In genomic region chr7:39659597-39659996, GRCm38 (mm10) we compare ENCODE assay signal across 11 mouse cellular contexts.
A peak's percentile ranks its signal among the peaks of the same experiment; 100 is the strongest.
DNase-seq lines count a peak whose midpoint lies in the region; ATAC-seq and TF ChIP-seq lines count a peak whose summit lies in the region.
"Had no signal": no experiment of that assay in that cellular context is flagged by ENCODE, and none has a peak within 500 bp of the region (broad histone marks: within the 10 kb centered on the region; RNA-seq: fewer than 3 reads in every experiment).

No protein-coding gene starts in this region.

- no peaks in the 10 kb centered on the region for H3K79me2 ChIP-seq in C2C12 (ENCODE audit: control insufficient read depth, insufficient read depth)

- H3K4me2 ChIP-seq in lung, embryonic 15.5 days, result 0 out of 2 replicates have a peak overlapping the region, but pooled peaks have one; percentile 12
- H3K4me2 ChIP-seq: midbrain, embryonic 13.5 days had no signal

- H3ac ChIP-seq in C2C12 (ENCODE audit: control insufficient read depth, insufficient read length, low read depth), result no peak overlapping the region

- H3K36me3 ChIP-seq in C2C12 (ENCODE audit: control insufficient read depth, insufficient read depth), result no peaks in the 10 kb centered on the region
- H3K36me3 ChIP-seq in lung, embryonic 15.5 days, result no peaks in the 10 kb centered on the region
- H3K36me3 ChIP-seq: midbrain, embryonic 13.5 days had no signal

- no peaks in the 10 kb centered on the region for H3K79me3 ChIP-seq in C2C12 (ENCODE audit: low read depth)

- intact Hi-C loops in heart, postnatal 25 days (cut with DNase I), result no loop called here

- peak; percentile 47 to 62 for DNase-seq in heart, adult 18-20 months
- DNase-seq in heart, postnatal 25 days (ENCODE audit: low spot score), result no peak
- DNase-seq in heart, adult 8-10 months (ENCODE audit: low spot score), result peak; percentile 7
- no peak for DNase-seq in MN1 (ENCODE audit: low spot score)
- no peak for DNase-seq in thymus, postnatal 0 days (ENCODE audit: low spot score)
- no peak for DNase-seq in retina, embryonic 14.5 days (ENCODE audit: low spot score)
- DNase-seq: cerebellum, postnatal 14 days had no signal

- ATAC-seq in lung, embryonic 15.5 days (ENCODE audit: borderline replicate concordance, extremely low read depth, low FRiP score, low TSS enrichment), result peak; percentile 53; the same call in 1 of the 2 replicates
- ATAC-seq: hindbrain, postnatal 0 days; midbrain, embryonic 13.5 days had no signal

- H3K4me1 ChIP-seq in lung, embryonic 15.5 days, result peaks cover 11% of the 10 kb centered on the region

- 13% methylated on average over 5 of the region's 5 CpGs for WGBS in lung, embryonic 15.5 days

- no peaks in the 10 kb centered on the region for H3K27me3 ChIP-seq in C2C12 (ENCODE audit: control insufficient read depth, insufficient read depth, insufficient read length)
- no peaks in the 10 kb centered on the region for H3K27me3 ChIP-seq in lung, embryonic 15.5 days
- H3K27me3 ChIP-seq: midbrain, embryonic 13.5 days had no signal

- no peak overlapping the region for H3K4me3 ChIP-seq in C2C12 (ENCODE audit: insufficient read depth, poor library complexity, severe bottlenecking)
- H3K4me3 ChIP-seq in lung, embryonic 15.5 days, result no peak overlapping the region
- H3K4me3 ChIP-seq: midbrain, embryonic 13.5 days had no signal

- H3K9ac ChIP-seq in lung, embryonic 15.5 days, result no peak overlapping the region
- H3K9ac ChIP-seq: midbrain, embryonic 13.5 days had no signal

- TF ChIP-seq CTCF in C2C12 (IDR thresholded peaks at IDR 0.05; ENCODE audit: control insufficient read depth, insufficient read depth, insufficient read length), result no peak

- no peaks in the 10 kb centered on the region for H3K9me3 ChIP-seq in lung, embryonic 15.5 days

- peak overlapping the region; percentile 34 for H3K27ac ChIP-seq in lung, embryonic 15.5 days
- H3K27ac ChIP-seq: hindbrain, postnatal 0 days; midbrain, embryonic 13.5 days had no signal

TF ChIP-seq in C2C12, 6 proteins besides CTCF, POLR2A, EP300 and RAD21:
- TF ChIP-seq CEBPB (IDR thresholded peaks at IDR 0.05; ENCODE audit: low read depth), result peak; percentile 14
- no peak for TF ChIP-seq USF1 (IDR thresholded peaks at IDR 0.05; ENCODE audit: low read depth)
- peak; percentile 6 for TF ChIP-seq MYOD1 (IDR thresholded peaks at IDR 0.05; ENCODE audit: control insufficient read depth, insufficient read length, low read depth)
- TF ChIP-seq MYOG (IDR thresholded peaks at IDR 0.05; ENCODE audit: control insufficient read depth, extremely low read depth, insufficient read length), result no peak
- TF ChIP-seq FOSL1 (IDR thresholded peaks at IDR 0.05; ENCODE audit: insufficient read depth, low read length, poor library complexity, severe bottlenecking), result no peak

Comparison
In these comparisons a context has a peak if more than half of its experiments do, and no peak if none do; other contexts are left out.
1. DNase-seq: peak in heart, adult 18-20 months (2 of 2) and heart, adult 8-10 months (single experiment); none in heart, postnatal 25 days (single experiment), MN1 (single experiment), thymus, postnatal 0 days (single experiment) and retina, embryonic 14.5 days (single experiment).